Mouse (Mus musculus) embryonic facial prominence, embryonic 14.5 days (tissue): ENCODE results near the gene Isyna1. TPM values are rescaled to one million over a fixed set of nuclear protein-coding genes. Genes with fewer than 3 reads are reported as not detected.

Experiments
- ATAC-seq: fragments of 200-750 bp; cut with Nextera tagmentation; 2 replicates; pipeline ENCODE4 v1.8.0; 2017; ENCODE audit warnings: low read depth, moderate number of reproducible peaks, moderate TSS enrichment
- DNase-seq: peaks from one replicate; pipeline ENCODE4 v3.0.0-alpha.2; 2015; ENCODE audit warnings: low spot score
- H3K27ac ChIP-seq: fragments of 300-500 bp; sonication (generic); replicated peaks from 2 replicates; pipeline ENCODE4 v1.5.1; 2014; ENCODE audit warnings: low read depth, mild to moderate bottlenecking, low read length, moderate library complexity
- H3K27me3 ChIP-seq: fragments of 300-500 bp; sonication (generic); replicated peaks from 2 replicates; pipeline ENCODE4 v1.6.1; 2014; ENCODE audit warnings: low read length; ENCODE audit not compliant: control insufficient read depth, insufficient read depth
- H3K36me3 ChIP-seq: fragments of 300-500 bp; sonication (generic); 2 replicates; pipeline ENCODE4 v1.6.1; 2014; ENCODE audit warnings: low read length, mixed read lengths; ENCODE audit not compliant: control insufficient read depth, insufficient read depth
- H3K4me1 ChIP-seq: fragments of 300-500 bp; sonication (generic); 2 replicates; pipeline ENCODE4 v1.6.1; 2014; ENCODE audit warnings: antibody characterized with exemption, low read length; ENCODE audit not compliant: control insufficient read depth, insufficient read depth
- H3K4me2 ChIP-seq: fragments of 300-500 bp; sonication (generic); 2 replicates; pipeline ENCODE4 v1.6.1; 2014; ENCODE audit warnings: low read depth, mild to moderate bottlenecking, low read length, moderate library complexity, mixed read lengths
- H3K4me3 ChIP-seq: fragments of 300-500 bp; sonication (generic); 2 replicates; pipeline ENCODE4 v1.5.1; 2014; ENCODE audit warnings: low read depth, mild to moderate bottlenecking, low read length
- H3K9ac ChIP-seq: fragments of 300-500 bp; sonication (generic); 2 replicates; pipeline ENCODE4 v1.6.1; 2014; ENCODE audit warnings: low read depth, mild to moderate bottlenecking, low read length, moderate library complexity, mixed read lengths
- H3K9me3 ChIP-seq: fragments of 300-500 bp; sonication (generic); 2 replicates; pipeline ENCODE4 v1.6.1; 2016; ENCODE audit warnings: low read length; ENCODE audit not compliant: control insufficient read depth
- WGBS: fragments of 180-500 bp; shearing (Covaris S2); extraction: QIAGEN DNeasy Blood & Tissue Kit; methylation state at CpG from one replicate; pipeline ENCODE4 v1.1.7; 2014; 5-methylcytosine and 5-hydroxymethylcytosine counted together
- polyA plus RNA-seq: library from polyadenylated mRNA; unstranded; fragments of >200 nt; fragmentation: Nextera tagmentation; extraction: Ambion mirVana; gene quantifications from 2 replicates; pipeline ENCODE4 v1.2.1, GENCODE M21; 2014

The Isyna1 gene
- polyA plus RNA-seq, 1 experiment from 2014 or later = 94.5 TPM

GRCm38 (mm10) chr8:70596775-70597416 is 2.7 kb downstream of the Isyna1 start:
- ATAC-seq = no peak
- no peaks in the 10 kb centered on the region for H3K9me3 ChIP-seq
- H3K36me3 ChIP-seq = peaks cover 27% of the 10 kb centered on the region
- 84% methylated on average over 17 of the region's 17 CpGs for WGBS
- H3K9ac ChIP-seq = peak overlapping the region; percentile 76; the same call in 1 of the 2 replicates
- peak overlapping the region; percentile 88 for H3K4me2 ChIP-seq
- H3K4me3 ChIP-seq = peak overlapping the region; percentile 50
- H3K27me3 ChIP-seq = no peaks in the 10 kb centered on the region
- H3K27ac ChIP-seq = no peak overlapping the region
- no peak for DNase-seq
- H3K4me1 ChIP-seq = peaks cover 37% of the 10 kb centered on the region

GRCm38 (mm10) chr8:70597417-70598272 is 3.5 kb downstream of the Isyna1 start:
- Histone ChIP-seq H3K4me1 (peaks cover 37% of the 10 kb centered on the region), H3K27me3 (no peaks in the 10 kb centered on the region), H3K4me2 (peak overlapping the region; percentile 88), H3K9ac (peak overlapping the region; percentile 76), H3K4me3 (peak overlapping the region; percentile 50), H3K27ac (peak overlapping the region; percentile 55), H3K36me3 (peaks cover 29% of the 10 kb centered on the region), H3K9me3 (no peaks in the 10 kb centered on the region)
- 10% methylated on average over 28 of the region's 68 CpGs for WGBS
- ATAC-seq (no peak), DNase-seq (no peak)

GRCm38 (mm10) chr8:70598283-70598682 is 4.1 kb downstream of the Isyna1 start:
- DNase-seq (peak; percentile 89), ATAC-seq (peak; percentile 41)
- Histone ChIP-seq H3K9ac (peak overlapping the region; percentile 76), H3K27me3 (no peaks in the 10 kb centered on the region), H3K9me3 (no peaks in the 10 kb centered on the region), H3K27ac (peak overlapping the region; percentile 55; the same call in 1 of the 2 replicates), H3K36me3 (peaks cover 31% of the 10 kb centered on the region), H3K4me3 (peak overlapping the region; percentile 50), H3K4me1 (peaks cover 34% of the 10 kb centered on the region), H3K4me2 (peak overlapping the region; percentile 88)
- WGBS = 5% methylated on average over 21 of the region's 29 CpGs

- Histone ChIP-seq H3K27ac (no peak overlapping the region; the same call in 1 of the 2 replicates), H3K9ac (peak overlapping the region; percentile 76), H3K4me3 (peak overlapping the region; percentile 50), H3K4me2 (peak overlapping the region; percentile 88), H3K4me1 (peaks cover 30% of the 10 kb centered on the region), H3K27me3 (no peaks in the 10 kb centered on the region), H3K9me3 (no peaks in the 10 kb centered on the region), H3K36me3 (peaks cover 31% of the 10 kb centered on the region)
- WGBS = 12% methylated on average over 8 of the region's 10 CpGs
- peak; percentile 72 for DNase-seq
- ATAC-seq = peak; percentile 1; the same call in 1 of the 2 replicates
Measured at GRCm38 (mm10) chr8:70598722-70599121, 4.5 kb downstream of the Isyna1 start.

- Histone ChIP-seq H3K4me1 (peaks cover 30% of the 10 kb centered on the region), H3K4me3 (no peak overlapping the region), H3K27ac (no peak overlapping the region), H3K27me3 (no peaks in the 10 kb centered on the region), H3K9me3 (no peaks in the 10 kb centered on the region), H3K36me3 (peaks cover 31% of the 10 kb centered on the region), H3K9ac (peak overlapping the region; percentile 76; the same call in 1 of the 2 replicates), H3K4me2 (no peak overlapping the region)
- WGBS = 88% methylated on average over 10 of the region's 12 CpGs
- no peak for ATAC-seq
- DNase-seq = no peak
Measured at GRCm38 (mm10) chr8:70599507-70600290, 5.5 kb downstream of the Isyna1 start.

GRCm38 (mm10) chr8:70600473-70601270 is 6.5 kb downstream of the Isyna1 start:
- peak overlapping the region; percentile 44; the same call in 1 of the 2 replicates for H3K27ac ChIP-seq
- peaks cover 23% of the 10 kb centered on the region for H3K4me1 ChIP-seq
- 27% methylated on average over 8 of the region's 10 CpGs for WGBS
- H3K36me3 ChIP-seq = peaks cover 27% of the 10 kb centered on the region
- H3K4me2 ChIP-seq = peak overlapping the region; percentile 52
- H3K9ac ChIP-seq = peak overlapping the region; percentile 45
- no peaks in the 10 kb centered on the region for H3K27me3 ChIP-seq
- H3K4me3 ChIP-seq = peak overlapping the region; percentile 17
- H3K9me3 ChIP-seq = no peaks in the 10 kb centered on the region
- DNase-seq = no peak
- ATAC-seq = no peak

GRCm38 (mm10) chr8:70601271-70601649 is 7.1 kb downstream of the Isyna1 start:
- WGBS = 2% methylated on average over 22 of the region's 26 CpGs
- H3K9ac ChIP-seq = peak overlapping the region; percentile 45; the same call in 1 of the 2 replicates
- peak overlapping the region; percentile 17 for H3K4me3 ChIP-seq
- H3K27ac ChIP-seq = peak overlapping the region; percentile 44; the same call in 1 of the 2 replicates
- no peaks in the 10 kb centered on the region for H3K9me3 ChIP-seq
- peaks cover 21% of the 10 kb centered on the region for H3K36me3 ChIP-seq
- no peaks in the 10 kb centered on the region for H3K27me3 ChIP-seq
- DNase-seq (peak; percentile 94), ATAC-seq (peak; percentile 34; the same call in 1 of the 2 replicates)
- H3K4me2 ChIP-seq = peak overlapping the region; percentile 52
- H3K4me1 ChIP-seq = peaks cover 23% of the 10 kb centered on the region
